Mouse (Mus musculus) E14TG2a.4 (cell line): ENCODE measurements at regions not wholly inside any gene's neighbourhood (a gene's known extent, or its start where the extent isn't known, plus 50 kb on each side); places are given as distances from the start of the nearest gene placed in this dataset.

Experiments used
- CTCF ChIP-seq: conservative IDR thresholded peaks from 2 replicates; pipeline ENCODE4 v1.5.1; 2014; ENCODE audit warnings: low read length
- POU5F1 ChIP-seq: IDR thresholded peaks from 2 replicates; pipeline ENCODE4 v1.6.1; 2014; ENCODE audit warnings: low read length, borderline replicate concordance

DNA sequence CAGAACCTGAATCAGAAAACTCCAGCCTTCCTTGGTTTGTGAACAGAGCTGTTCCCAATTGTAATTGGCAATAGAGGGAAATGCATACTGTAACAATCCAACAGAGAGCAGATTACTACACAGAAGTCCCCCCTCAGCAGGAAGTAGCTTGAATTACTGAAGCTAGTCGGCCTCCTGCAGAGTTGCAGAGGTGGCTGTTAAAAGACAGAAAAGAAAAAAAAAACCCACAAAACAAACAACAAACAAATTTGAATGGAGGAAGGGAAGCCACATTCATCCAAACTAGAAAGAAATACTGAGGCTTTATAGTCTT is 202.0 kb upstream of the Ufl1 start:
- TF ChIP-seq POU5F1 (no peak), CTCF (no peak)
